Mouse (Mus musculus) kidney, adult 2 months (tissue): ENCODE results near the gene Gbe1.

Source experiments
- CTCF ChIP-seq: fragments of 200-500 bp; conservative IDR thresholded peaks from 2 replicates; pipeline ENCODE4 v1.5.1; 2011; ENCODE audit warnings: low read depth, mild to moderate bottlenecking, control low read depth, low read length, moderate library complexity, mixed read lengths; ENCODE audit not compliant: insufficient read depth, insufficient read length
- POLR2A ChIP-seq: fragments of 200-500 bp; IDR thresholded peaks from one replicate; pipeline ENCODE4 v1.6.1; 2011; ENCODE audit warnings: low read depth, low read length, control low read depth

GRCm38 (mm10) chr16:70310691-70311090 is 3.1 kb upstream of the Gbe1 start:
- no peak for TF ChIP-seq CTCF
- no peak for TF ChIP-seq POLR2A
